Mouse (Mus musculus) liver, embryonic 16.5 days (tissue): ENCODE measurements around the gene Gper1. TPM values are rescaled to one million over a fixed set of nuclear protein-coding genes. Genes with fewer than 3 reads are reported as not detected.

Experiments used
- ATAC-seq: fragments of 200-750 bp; cut with Nextera tagmentation; 2 replicates; pipeline ENCODE4 v1.8.0; 2017; ENCODE audit warnings: low read depth, mild to moderate bottlenecking, moderate number of reproducible peaks, moderate library complexity
- H3K27ac ChIP-seq: fragments of 300-500 bp; sonication (generic); 2 replicates; pipeline ENCODE4 v1.5.1; 2014; ENCODE audit warnings: mild to moderate bottlenecking, low read length
- H3K27me3 ChIP-seq: fragments of 300-500 bp; sonication (generic); 2 replicates; pipeline ENCODE4 v1.6.1; 2014; ENCODE audit warnings: low read depth, low read length, mixed read lengths; ENCODE audit not compliant: control insufficient read depth, insufficient read depth
- H3K36me3 ChIP-seq: fragments of 300-500 bp; sonication (generic); 2 replicates; pipeline ENCODE4 v1.6.1; 2014; ENCODE audit warnings: mild to moderate bottlenecking; ENCODE audit not compliant: control insufficient read depth, insufficient read depth
- H3K4me1 ChIP-seq: fragments of 300-500 bp; sonication (generic); 2 replicates; pipeline ENCODE4 v1.6.1; 2014; ENCODE audit warnings: low read depth, low read length, mixed read lengths; ENCODE audit not compliant: control insufficient read depth
- H3K4me2 ChIP-seq: fragments of 300-500 bp; sonication (generic); 2 replicates; pipeline ENCODE4 v1.6.1; 2014; ENCODE audit warnings: low read depth, low read length, mixed read lengths
- H3K4me3 ChIP-seq: fragments of 300-500 bp; sonication (generic); 2 replicates; pipeline ENCODE4 v1.5.1; 2014; ENCODE audit warnings: low read depth, mild to moderate bottlenecking, low read length
- H3K9ac ChIP-seq: fragments of 300-500 bp; sonication (generic); 2 replicates; pipeline ENCODE4 v1.6.1; 2014; ENCODE audit warnings: low read depth, low read length
- H3K9me3 ChIP-seq: fragments of 300-500 bp; sonication (generic); replicated peaks from 2 replicates; pipeline ENCODE4 v1.6.1; 2016; ENCODE audit warnings: low read length; ENCODE audit not compliant: control insufficient read depth
- WGBS: fragments of 180-500 bp; shearing (Covaris S2); extraction: QIAGEN DNeasy Blood & Tissue Kit; methylation state at CpG from one replicate; pipeline ENCODE4 v1.1.7; 2014; ENCODE audit not compliant: insufficient replicate concordance; 5-methylcytosine and 5-hydroxymethylcytosine counted together
- polyA plus RNA-seq: library from polyadenylated mRNA; unstranded; fragments of >200 nt; fragmentation: Nextera tagmentation; extraction: Ambion mirVana; gene quantifications from 2 replicates; pipeline ENCODE4 v1.2.1, GENCODE M21; 2015

The Gper1 gene
- polyA plus RNA-seq, 1 experiment from 2014 or later = 0.15 TPM

- ATAC-seq = no peak
- H3K27ac ChIP-seq = no peak overlapping the region
- H3K4me1 ChIP-seq = no peaks in the 10 kb centered on the region; the same call in 1 of the 2 replicates
- no peaks in the 10 kb centered on the region for H3K36me3 ChIP-seq
- WGBS = 78% methylated on average over 12 of the region's 12 CpGs
- no peak overlapping the region for H3K4me3 ChIP-seq
- no peak overlapping the region for H3K9ac ChIP-seq
- H3K9me3 ChIP-seq = no peaks in the 10 kb centered on the region
- H3K27me3 ChIP-seq = no peaks in the 10 kb centered on the region
- no peak overlapping the region for H3K4me2 ChIP-seq
These were observed 19.5 kb downstream of the Gper1 start for GRCm38 (mm10) chr5:139442428-139442827.

GRCm38 (mm10) chr5:139442962-139443361 lies 20.0 kb downstream of the Gper1 start:
- ATAC-seq = no peak
- 65% methylated on average over 4 of the region's 4 CpGs for WGBS
- no peak overlapping the region for H3K4me2 ChIP-seq
- no peaks in the 10 kb centered on the region for H3K9me3 ChIP-seq
- no peak overlapping the region for H3K27ac ChIP-seq
- H3K27me3 ChIP-seq = no peaks in the 10 kb centered on the region
- no peak overlapping the region for H3K4me3 ChIP-seq
- no peaks in the 10 kb centered on the region; the same call in 1 of the 2 replicates for H3K4me1 ChIP-seq
- no peak overlapping the region for H3K9ac ChIP-seq
- no peaks in the 10 kb centered on the region for H3K36me3 ChIP-seq

GRCm38 (mm10) chr5:139445258-139445657 lies 22.3 kb downstream of the Gper1 start:
- no peaks in the 10 kb centered on the region for H3K36me3 ChIP-seq
- no peaks in the 10 kb centered on the region for H3K9me3 ChIP-seq
- 74% methylated on average over 8 of the region's 8 CpGs for WGBS
- no peaks in the 10 kb centered on the region for H3K27me3 ChIP-seq
- no peak overlapping the region for H3K9ac ChIP-seq
- H3K4me3 ChIP-seq = no peak overlapping the region
- H3K4me2 ChIP-seq = no peak overlapping the region
- H3K4me1 ChIP-seq = peaks cover 7% of the 10 kb centered on the region
- no peak for ATAC-seq
- no peak overlapping the region for H3K27ac ChIP-seq

GRCm38 (mm10) chr5:139448025-139448424 lies 25.1 kb downstream of the Gper1 start:
- ATAC-seq = no peak
- Histone ChIP-seq H3K36me3 (no peaks in the 10 kb centered on the region), H3K27me3 (no peaks in the 10 kb centered on the region), H3K9me3 (no peaks in the 10 kb centered on the region), H3K9ac (no peak overlapping the region), H3K4me3 (no peak overlapping the region), H3K4me2 (no peak overlapping the region), H3K4me1 (peaks cover 7% of the 10 kb centered on the region), H3K27ac (no peak overlapping the region)
- WGBS = 71% methylated on average over 6 of the region's 6 CpGs

GRCm38 (mm10) chr5:139449161-139449791 lies 26.3 kb downstream of the Gper1 start:
- Histone ChIP-seq H3K4me1 (peaks cover 7% of the 10 kb centered on the region), H3K36me3 (no peaks in the 10 kb centered on the region), H3K9me3 (no peaks in the 10 kb centered on the region), H3K27me3 (no peaks in the 10 kb centered on the region), H3K4me3 (no peak overlapping the region), H3K9ac (no peak overlapping the region), H3K27ac (peak overlapping the region; percentile 63), H3K4me2 (no peak overlapping the region)
- peak; percentile 37; the same call in 1 of the 2 replicates for ATAC-seq
- WGBS = 29% methylated on average over 5 of the region's 5 CpGs

GRCm38 (mm10) chr5:139449926-139450325 lies 27.0 kb downstream of the Gper1 start:
- no peak overlapping the region for H3K4me3 ChIP-seq
- H3K27ac ChIP-seq = no peak overlapping the region; the same call in 1 of the 2 replicates
- 52% methylated on average over 4 of the region's 4 CpGs for WGBS
- H3K9me3 ChIP-seq = no peaks in the 10 kb centered on the region
- H3K4me2 ChIP-seq = no peak overlapping the region
- H3K27me3 ChIP-seq = no peaks in the 10 kb centered on the region
- peaks cover 7% of the 10 kb centered on the region for H3K4me1 ChIP-seq
- no peaks in the 10 kb centered on the region for H3K36me3 ChIP-seq
- ATAC-seq = no peak
- no peak overlapping the region for H3K9ac ChIP-seq

GRCm38 (mm10) chr5:139453031-139453430 lies 30.1 kb downstream of the Gper1 start:
- no peaks in the 10 kb centered on the region for H3K9me3 ChIP-seq
- H3K27ac ChIP-seq = no peak overlapping the region
- no peaks in the 10 kb centered on the region for H3K27me3 ChIP-seq
- H3K9ac ChIP-seq = no peak overlapping the region
- no peak for ATAC-seq
- H3K4me1 ChIP-seq = peaks cover 7% of the 10 kb centered on the region
- WGBS = 66% methylated on average over 10 of the region's 10 CpGs
- no peaks in the 10 kb centered on the region for H3K36me3 ChIP-seq
- no peak overlapping the region for H3K4me2 ChIP-seq
- H3K4me3 ChIP-seq = no peak overlapping the region

- WGBS = 74% methylated on average over 12 of the region's 12 CpGs
- ATAC-seq = no peak
- no peak overlapping the region for H3K27ac ChIP-seq
- H3K4me3 ChIP-seq = no peak overlapping the region
- H3K9ac ChIP-seq = no peak overlapping the region
- H3K9me3 ChIP-seq = no peaks in the 10 kb centered on the region
- H3K36me3 ChIP-seq = no peaks in the 10 kb centered on the region
- peaks cover 10% of the 10 kb centered on the region for H3K4me1 ChIP-seq
- H3K4me2 ChIP-seq = no peak overlapping the region
- H3K27me3 ChIP-seq = no peaks in the 10 kb centered on the region
These were observed 32.2 kb downstream of the Gper1 start for GRCm38 (mm10) chr5:139455166-139455565.

- Histone ChIP-seq H3K27me3 (no peaks in the 10 kb centered on the region), H3K9me3 (no peaks in the 10 kb centered on the region), H3K9ac (no peak overlapping the region), H3K4me1 (peaks cover 14% of the 10 kb centered on the region), H3K27ac (no peak overlapping the region), H3K36me3 (no peaks in the 10 kb centered on the region), H3K4me2 (no peak overlapping the region), H3K4me3 (no peak overlapping the region)
- 61% methylated on average over 8 of the region's 8 CpGs for WGBS
- no peak for ATAC-seq
These were observed 34.3 kb downstream of the Gper1 start for GRCm38 (mm10) chr5:139457241-139457640.
